Mouse (Mus musculus) 3T3-L1 (cell line): ENCODE results near the gene Tulp1.

ENCODE experiments used
- DNase-seq: peaks from one replicate; pipeline ENCODE4 v3.0.0-alpha.2; 2015; ENCODE audit warnings: low read depth, low spot score

The Tulp1 gene

DNA sequence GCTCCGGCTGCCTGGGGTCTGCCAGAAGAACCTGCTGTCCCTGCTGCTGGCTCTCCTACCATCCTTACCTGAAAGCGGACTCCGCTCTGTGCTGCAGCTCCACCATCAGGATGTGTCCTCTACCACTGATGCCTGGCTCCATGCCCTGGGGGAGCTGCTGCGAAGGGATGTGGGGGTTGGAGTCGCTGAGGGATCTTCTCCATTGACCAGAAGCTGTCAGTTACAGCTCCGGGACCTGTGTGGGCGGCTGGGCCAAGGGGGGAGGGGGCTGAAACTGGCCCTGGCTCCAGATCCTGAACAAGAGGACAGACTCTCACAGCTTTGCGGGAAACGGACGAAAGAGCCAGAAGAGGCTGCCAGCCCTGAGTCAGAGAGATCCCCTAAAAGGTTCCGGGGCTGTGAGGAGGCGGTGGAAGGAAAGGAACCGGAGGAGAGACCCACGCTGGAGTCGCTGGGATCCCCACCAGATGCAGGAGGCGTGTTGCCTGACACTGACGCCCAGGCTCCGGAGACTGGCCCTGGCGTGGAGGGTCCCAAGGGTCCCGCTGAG is 49.3 kb downstream of the Tulp1 start:
- no peak for DNase-seq

GRCm38 (mm10) chr17:28313880-28314225 is 51.2 kb downstream of the Tulp1 start:
- DNase-seq, result peak; percentile 59

GRCm38 (mm10) chr17:28313212-28313879 is 51.7 kb downstream of the Tulp1 start, which contains the start of gene Fance:
Gene Fance, plus strand, starts transcription at chr17:28313519.
- DNase-seq, result peak; percentile 100

DNA sequence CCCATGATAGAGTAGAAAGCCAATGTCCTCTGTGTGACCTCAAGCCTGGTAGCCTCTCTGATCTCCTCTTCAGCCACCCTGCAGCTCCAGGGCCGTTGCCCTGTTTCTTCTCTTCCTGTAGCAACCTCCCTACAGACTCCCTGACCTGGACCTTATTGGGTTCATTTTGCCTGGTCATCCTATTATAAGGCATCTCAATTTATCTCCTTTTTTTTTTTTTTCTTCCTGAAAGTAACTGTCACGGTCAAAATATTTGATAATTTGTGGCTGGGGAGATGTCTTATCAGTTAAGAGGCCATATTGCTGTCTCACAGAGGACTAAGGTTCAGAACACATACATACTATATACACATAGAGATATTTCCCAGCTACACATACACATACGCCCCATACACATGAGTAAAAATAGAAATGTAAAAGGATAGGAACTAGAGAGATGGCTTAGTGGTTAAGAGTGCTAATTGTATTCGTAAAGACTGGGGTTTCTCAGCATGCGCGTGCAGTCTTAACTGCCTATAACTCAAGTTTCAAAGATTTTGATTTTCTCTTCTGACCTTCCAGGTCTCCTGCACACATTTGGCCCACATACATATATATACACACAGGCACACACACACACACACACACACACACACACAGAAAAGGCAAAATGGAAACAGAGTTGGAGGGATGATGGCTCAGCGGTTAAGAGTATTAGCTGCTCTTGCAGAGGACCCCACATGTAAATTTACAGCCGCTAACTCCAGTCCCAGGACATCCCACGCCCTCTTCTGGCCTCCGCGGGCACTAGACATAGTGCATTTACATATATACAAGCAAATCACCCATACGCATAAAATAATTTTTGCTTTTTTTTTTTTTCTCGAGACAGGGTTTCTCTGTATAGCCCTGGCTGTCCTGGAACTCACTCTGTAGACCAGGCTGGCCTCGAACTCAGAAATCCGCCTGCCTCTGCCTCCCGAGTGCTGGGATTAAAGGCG is 52.5 kb downstream of the Tulp1 start:
- DNase-seq, result peak; percentile 71

GRCm38 (mm10) chr17:28311366-28312132 is 53.5 kb downstream of the Tulp1 start:
- DNase-seq, result peak; percentile 85

DNA sequence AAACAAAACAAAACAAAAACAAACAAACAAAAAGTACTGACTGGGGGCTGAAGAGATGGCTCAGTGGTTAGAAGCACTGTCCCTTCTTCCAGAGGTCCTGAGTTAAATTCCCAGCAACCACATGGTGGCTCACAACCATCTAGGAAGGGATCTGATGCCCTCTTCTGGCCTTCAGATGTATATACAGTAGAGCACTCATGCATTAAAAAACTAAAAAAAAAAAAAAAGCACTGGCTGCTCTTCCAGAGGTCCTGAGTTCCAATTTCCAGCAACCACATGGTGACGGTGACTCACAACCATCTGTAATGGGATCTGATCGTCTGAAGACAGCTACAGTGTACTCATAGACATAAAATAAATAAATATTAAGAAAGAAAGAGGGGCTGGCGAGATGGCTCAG is 54.2 kb downstream of the Tulp1 start:
- DNase-seq, result peak; percentile 66

- DNase-seq, result peak; percentile 95
These were observed 56.5 kb downstream of the Tulp1 start for GRCm38 (mm10) chr17:28308297-28309195.

- DNase-seq, result no peak
These were observed 59.9 kb downstream of the Tulp1 start for GRCm38 (mm10) chr17:28305172-28305571.
